Mouse (Mus musculus): Measurements from ENCODE around the gene Gpr157. TPM values are rescaled to one million over a fixed set of nuclear protein-coding genes. Genes with fewer than 3 reads are reported as not detected.
A peak's percentile ranks its signal among the peaks of the same experiment; 100 is the strongest.

Gene Gpr157
- total and polyA plus RNA-seq, 3 experiments, result 0.19 to 0.88 TPM; not detected in 1

DNA sequence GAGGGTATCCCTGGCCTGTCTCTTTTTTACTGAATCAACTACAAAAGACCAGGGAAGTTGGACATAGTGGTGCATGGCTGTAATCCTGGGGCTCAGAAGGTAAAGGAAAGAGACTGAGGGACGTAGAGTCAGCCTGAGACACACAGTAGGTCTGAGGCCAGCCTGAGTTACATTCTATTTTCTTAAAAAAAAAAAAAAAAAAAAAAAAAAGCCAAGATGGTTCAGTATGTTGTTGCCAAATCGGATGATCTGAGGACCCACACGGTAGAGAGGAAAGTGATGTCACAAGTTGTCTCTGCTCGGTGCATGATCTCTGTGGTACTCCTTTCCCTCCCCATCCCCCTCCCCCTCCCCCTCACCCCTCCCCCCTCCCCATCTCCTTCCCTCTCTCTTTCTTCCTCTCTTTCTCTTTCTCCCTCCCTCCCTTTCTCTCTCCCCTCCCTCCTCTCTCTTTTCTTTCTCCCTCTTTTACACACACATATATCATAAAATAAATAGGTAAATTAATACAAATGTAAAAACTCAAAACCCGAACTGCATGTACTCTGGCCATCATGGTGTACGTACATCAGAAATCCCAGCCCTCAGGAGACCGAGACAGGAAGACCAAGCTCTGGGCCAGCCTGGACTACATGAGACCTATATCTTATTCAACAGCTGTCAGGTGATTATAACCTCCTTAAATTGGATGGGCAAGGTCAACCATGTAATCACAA is 50.4 kb downstream of the Gpr157 start:
- TF ChIP-seq ZKSCAN1 (IDR thresholded peaks at IDR 0.05; ENCODE audit: low read depth, low read length), result peak; percentile 96
- no peak for TF ChIP-seq TCF12 (IDR thresholded peaks at IDR 0.05; ENCODE audit: low read depth, low read length)
- TF ChIP-seq NRF1 (IDR thresholded peaks at IDR 0.05; ENCODE audit: insufficient read depth, low read depth, low read length, poor library complexity, severe bottlenecking), result no peak
- peak; percentile 85 for TF ChIP-seq ZNF384 (IDR thresholded peaks at IDR 0.05; ENCODE audit: low read depth, low read length)
- 0 out of 4 replicates have a peak, but pooled peaks of 1 of the 2 experiments have one; percentile 35 for TF ChIP-seq POLR2A (IDR thresholded peaks at IDR 0.05; ENCODE audit: control insufficient read depth in 1 of 2, insufficient read depth in 1 of 2, low read depth in 1 of 2, low read length in 2 of 2, poor library complexity in 1 of 2)
- no peak for TF ChIP-seq ELF1 (IDR thresholded peaks at IDR 0.05; ENCODE audit: low read depth, low read length)
- TF ChIP-seq MXI1 (IDR thresholded peaks at IDR 0.05; ENCODE audit: low read depth, low read length), result no peak
- peak overlapping the region; percentile 55 for H3K9ac ChIP-seq (ENCODE audit: control insufficient read depth, low read depth, low read length, poor library complexity, severe bottlenecking)
- DNase-seq (ENCODE audit: low read depth, low spot score), result peak; percentile 56
- no peaks in the 10 kb centered on the region for H3K27me3 ChIP-seq (ENCODE audit: control insufficient read depth in 1 of 2, insufficient read depth in 2 of 2, low read length in 2 of 2)
- H3K36me3 ChIP-seq (ENCODE audit: control insufficient read depth in 1 of 2, insufficient read depth in 2 of 2, low read length in 2 of 2), result peaks cover 0 to 8% of the 10 kb centered on the region in 2 experiments; a peak in 2 of 4 replicates
- peak overlapping the region; percentile 61 for H3K27ac ChIP-seq (ENCODE audit: control insufficient read depth, low read depth, low read length)
- peaks cover 2 to 14% of the 10 kb centered on the region in 2 experiments; a peak in 3 of 4 replicates for H3K4me1 ChIP-seq (ENCODE audit: control insufficient read depth in 1 of 2, insufficient read depth in 2 of 2, low read length in 2 of 2)
- peak overlapping the region; percentile 53 to 62 for H3K4me3 ChIP-seq (ENCODE audit: control insufficient read depth in 1 of 2, insufficient read depth in 1 of 2, low read depth in 2 of 2, low read length in 2 of 2)
- H3K9me3 ChIP-seq (replicated peaks; ENCODE audit: insufficient read depth, low read length), result no peaks in the 10 kb centered on the region
- H3K79me2 ChIP-seq (ENCODE audit: control insufficient read depth, insufficient read depth, low read length, poor library complexity), result no peaks in the 10 kb centered on the region

DNA sequence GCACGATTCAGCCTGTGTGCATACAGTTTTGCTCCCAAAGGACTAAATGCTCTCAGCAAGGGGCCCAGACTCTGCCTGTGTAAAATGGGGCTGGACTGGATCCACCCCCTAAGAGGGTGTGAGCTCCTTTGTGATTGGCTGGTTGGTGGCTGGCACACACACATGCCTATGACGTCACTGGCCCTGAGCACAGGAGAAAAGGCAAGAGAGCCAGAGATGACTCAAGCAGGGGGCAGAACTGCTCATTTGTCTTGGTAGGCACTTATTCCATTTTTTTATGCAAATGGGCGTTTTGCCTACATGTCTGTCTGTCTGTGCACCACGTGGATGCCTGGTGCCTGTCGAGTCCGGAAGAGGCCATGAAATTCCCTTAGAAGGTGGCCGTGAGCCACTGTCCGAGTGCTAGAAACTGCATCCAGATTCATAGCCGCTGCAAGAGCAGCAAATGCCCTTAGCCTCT is 50.9 kb downstream of the Gpr157 start:
- peaks cover 0 to 6% of the 10 kb centered on the region in 2 experiments; a peak in 2 of 4 replicates for H3K36me3 ChIP-seq (ENCODE audit: control insufficient read depth in 1 of 2, insufficient read depth in 2 of 2, low read length in 2 of 2)
- peak; percentile 98 for DNase-seq (ENCODE audit: low read depth, low spot score)
- no peaks in the 10 kb centered on the region for H3K79me2 ChIP-seq (ENCODE audit: control insufficient read depth, insufficient read depth, low read length, poor library complexity)
- H3K9me3 ChIP-seq (replicated peaks; ENCODE audit: insufficient read depth, low read length), result no peaks in the 10 kb centered on the region
- no peaks in the 10 kb centered on the region for H3K27me3 ChIP-seq (ENCODE audit: control insufficient read depth in 1 of 2, insufficient read depth in 2 of 2, low read length in 2 of 2)
- peak overlapping the region; percentile 53 to 62 for H3K4me3 ChIP-seq (ENCODE audit: control insufficient read depth in 1 of 2, insufficient read depth in 1 of 2, low read depth in 2 of 2, low read length in 2 of 2)
- H3K4me1 ChIP-seq (ENCODE audit: control insufficient read depth in 1 of 2, insufficient read depth in 2 of 2, low read length in 2 of 2), result peaks cover 2 to 10% of the 10 kb centered on the region in 2 experiments; a peak in 2 of 4 replicates
- peak overlapping the region; percentile 46 for H3K9ac ChIP-seq (ENCODE audit: control insufficient read depth, low read depth, low read length, poor library complexity, severe bottlenecking)
- peak overlapping the region; percentile 61 for H3K27ac ChIP-seq (ENCODE audit: control insufficient read depth, low read depth, low read length)
- no peak for TF ChIP-seq KAT2A (conservative IDR thresholded peaks at IDR 0.05; ENCODE audit: low read depth, low read length)
- TF ChIP-seq MYB (IDR thresholded peaks at IDR 0.05; ENCODE audit: low read depth, low read length), result no peak
- TF ChIP-seq ETS1 (IDR thresholded peaks at IDR 0.05; ENCODE audit: low read depth, low read length), result peak; percentile 69
- no peak for TF ChIP-seq GATA1 (IDR thresholded peaks at IDR 0.05; ENCODE audit: low read depth, low read length)
- no peak for TF ChIP-seq USF2 (IDR thresholded peaks at IDR 0.05; ENCODE audit: borderline replicate concordance in 1 of 2, insufficient read depth in 1 of 2, low read depth in 1 of 2, low read length in 2 of 2)
- TF ChIP-seq RAD21 (IDR thresholded peaks at IDR 0.05; ENCODE audit: low read depth, low read length), result no peak
- peak; percentile 74 for TF ChIP-seq ZNF384 (IDR thresholded peaks at IDR 0.05; ENCODE audit: low read depth, low read length)
- 0 out of 2 replicates have a peak, but pooled peaks have one; percentile 64 for TF ChIP-seq ZMIZ1 (IDR thresholded peaks at IDR 0.05; ENCODE audit: low read depth, low read length)
- TF ChIP-seq NELFE (IDR thresholded peaks at IDR 0.05; ENCODE audit: low read depth, low read length), result peak; percentile 70
- TF ChIP-seq MYC (IDR thresholded peaks at IDR 0.05; ENCODE audit: low read depth, low read length), result no peak
- TF ChIP-seq USF1 (IDR thresholded peaks at IDR 0.05; ENCODE audit: low read depth, low read length), result peak; percentile 69
- TF ChIP-seq RCOR1 (IDR thresholded peaks at IDR 0.05; ENCODE audit: low read depth, low read length), result no peak
- TF ChIP-seq NRF1 (IDR thresholded peaks at IDR 0.05; ENCODE audit: insufficient read depth, low read depth, low read length, poor library complexity, severe bottlenecking), result no peak
- TF ChIP-seq MAZ (IDR thresholded peaks at IDR 0.05; ENCODE audit: low read depth, low read length), result no peak
- no peak for TF ChIP-seq CHD1 (IDR thresholded peaks at IDR 0.05; ENCODE audit: low read depth, low read length)
- no peak for TF ChIP-seq SMC3 (IDR thresholded peaks at IDR 0.05; ENCODE audit: low read depth, low read length)
- TF ChIP-seq ZKSCAN1 (IDR thresholded peaks at IDR 0.05; ENCODE audit: low read depth, low read length), result no peak
- peak in 1 of 2 experiments; percentile 73; a peak in 2 of 4 replicates for TF ChIP-seq POLR2A (IDR thresholded peaks at IDR 0.05; ENCODE audit: control insufficient read depth in 1 of 2, insufficient read depth in 1 of 2, low read depth in 1 of 2, low read length in 2 of 2, poor library complexity in 1 of 2)
- no peak for TF ChIP-seq MAFK (IDR thresholded peaks at IDR 0.05; ENCODE audit: borderline replicate concordance, low read depth, low read length)
- no peak for TF ChIP-seq TAL1 (IDR thresholded peaks at IDR 0.05; ENCODE audit: low read length)
- TF ChIP-seq MXI1 (IDR thresholded peaks at IDR 0.05; ENCODE audit: low read depth, low read length), result peak; percentile 66
- TF ChIP-seq EP300 (IDR thresholded peaks at IDR 0.05; ENCODE audit: low read depth in 1 of 2, low read length in 2 of 2), result no peak
- TF ChIP-seq TBP (IDR thresholded peaks at IDR 0.05; ENCODE audit: low read depth, low read length), result peak; percentile 87
- no peak for TF ChIP-seq CTCF (IDR thresholded peaks at IDR 0.05 in 2 of 3, conservative IDR thresholded peaks at IDR 0.05 in 1 of 3; ENCODE audit: control insufficient read depth in 1 of 3, insufficient read depth in 1 of 3, low read depth in 2 of 3, low read length in 3 of 3, poor library complexity in 1 of 3, severe bottlenecking in 1 of 3)
- TF ChIP-seq CHD2 (IDR thresholded peaks at IDR 0.05; ENCODE audit: low read length), result no peak
- TF ChIP-seq E2F4 (IDR thresholded peaks at IDR 0.05; ENCODE audit: borderline replicate concordance, low read depth, low read length), result no peak
- TF ChIP-seq JUND (IDR thresholded peaks at IDR 0.05; ENCODE audit: low read depth, low read length), result peak; percentile 46; the same call in 1 of the 2 replicates

All from MEL (cell line).